Mouse (Mus musculus) neutrophil, adult 5-6 weeks (primary cell): ENCODE measurements at regions not wholly inside any gene's neighbourhood (a gene's known extent, or its start where the extent isn't known, plus 50 kb on each side); places are given as distances from the start of the nearest gene placed in this dataset.

Experiments used
- ATAC-seq: fragments of 151-379, 151-347 bp; 2 replicates; pipeline ENCODE4 v1.8.0; 2017; ENCODE audit warnings: mild to moderate bottlenecking, moderate TSS enrichment; ENCODE audit not compliant: insufficient number of reproducible peaks, poor library complexity, low FRiP score, severe bottlenecking; ENCODE audit errors: extremely low read depth

DNA sequence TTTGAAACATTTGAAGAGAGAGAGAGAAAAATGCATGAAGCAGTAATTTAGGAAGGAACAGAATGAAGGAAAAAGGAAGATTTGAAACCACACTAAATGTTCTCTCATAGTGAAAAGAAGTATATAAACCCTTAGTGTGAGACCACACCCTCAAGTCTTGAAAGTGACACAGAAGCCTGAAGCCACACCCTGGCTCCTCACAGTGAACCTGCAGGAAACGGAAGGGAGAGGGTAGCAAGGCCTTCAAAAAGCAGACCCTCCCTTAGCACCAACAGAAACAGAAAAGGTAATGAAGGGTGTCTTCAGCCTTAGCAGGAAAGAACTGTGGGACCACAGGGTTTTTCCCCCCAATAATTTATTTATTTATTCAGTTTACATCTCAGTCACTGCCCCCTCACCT is 363.7 kb downstream of the Mllt3 start:
- 0 out of 2 replicates have a peak, but pooled peaks have one; percentile 44 for ATAC-seq

DNA sequence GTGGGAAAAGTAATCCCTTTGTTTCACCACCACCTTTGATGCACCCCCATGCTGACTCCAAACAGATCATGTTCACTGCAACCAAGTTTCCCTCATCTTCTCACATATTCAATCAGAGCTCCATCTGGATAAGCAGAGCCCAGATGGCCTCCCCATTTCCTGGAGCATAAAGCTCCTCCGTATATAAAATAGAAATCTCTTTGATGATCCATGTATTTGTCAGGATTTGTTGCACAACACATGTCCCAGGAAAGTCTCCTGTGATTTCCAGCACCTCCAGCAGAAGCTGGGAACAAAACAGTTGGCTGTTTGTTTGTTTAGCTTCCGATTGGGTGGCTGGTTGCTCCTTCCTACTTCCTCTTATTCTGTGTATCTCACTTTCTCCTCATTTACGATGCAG is 364.9 kb downstream of the Mllt3 start:
- ATAC-seq = no peak

DNA sequence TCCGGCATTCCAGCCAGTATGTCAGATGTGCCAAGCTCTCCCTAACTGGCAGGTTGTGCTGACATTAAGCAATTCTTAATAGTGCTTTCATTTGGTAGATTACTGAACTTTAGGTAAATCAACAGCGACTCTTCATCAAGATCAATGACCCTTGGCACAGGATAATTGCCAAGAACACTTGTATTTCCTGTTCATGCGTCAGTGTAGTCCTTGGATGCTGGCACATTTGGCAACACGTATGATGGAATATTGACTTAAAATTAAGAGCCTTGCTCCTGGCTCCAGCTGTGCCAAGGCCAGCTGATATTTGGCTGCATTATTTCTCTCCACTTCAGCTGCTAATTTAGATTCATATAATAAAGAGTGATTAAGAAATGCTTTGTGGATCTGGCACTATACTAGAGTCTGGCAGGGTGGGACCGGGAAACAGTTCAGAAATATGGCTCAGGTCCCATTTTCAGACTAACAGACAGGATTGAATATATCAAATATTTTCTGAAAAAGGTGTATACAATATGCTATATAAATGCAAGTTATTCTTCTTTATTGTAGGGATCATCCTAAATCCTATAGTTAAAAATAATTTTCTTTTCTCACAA is 365.5 kb downstream of the Mllt3 start:
- no peak for ATAC-seq

DNA sequence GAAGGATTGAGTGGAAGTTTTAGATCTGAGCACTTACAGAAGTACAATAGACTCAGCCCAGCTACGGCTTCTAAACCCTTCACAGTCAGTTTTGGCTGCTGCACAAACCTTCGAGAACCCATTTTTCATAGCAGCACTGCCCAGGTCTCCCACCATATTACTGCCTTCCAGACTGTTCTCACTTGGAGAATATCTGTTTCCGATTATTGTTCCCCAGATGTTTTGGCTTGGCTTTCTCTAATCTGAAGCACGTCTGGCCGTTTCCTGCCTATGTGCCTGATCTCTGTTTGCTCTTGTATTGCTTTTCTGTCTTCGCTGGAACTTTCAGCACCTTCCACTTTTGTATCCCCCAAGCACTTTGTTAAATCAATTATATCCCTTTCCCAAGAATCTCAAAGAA is 368.0 kb downstream of the Mllt3 start:
- no peak for ATAC-seq

DNA sequence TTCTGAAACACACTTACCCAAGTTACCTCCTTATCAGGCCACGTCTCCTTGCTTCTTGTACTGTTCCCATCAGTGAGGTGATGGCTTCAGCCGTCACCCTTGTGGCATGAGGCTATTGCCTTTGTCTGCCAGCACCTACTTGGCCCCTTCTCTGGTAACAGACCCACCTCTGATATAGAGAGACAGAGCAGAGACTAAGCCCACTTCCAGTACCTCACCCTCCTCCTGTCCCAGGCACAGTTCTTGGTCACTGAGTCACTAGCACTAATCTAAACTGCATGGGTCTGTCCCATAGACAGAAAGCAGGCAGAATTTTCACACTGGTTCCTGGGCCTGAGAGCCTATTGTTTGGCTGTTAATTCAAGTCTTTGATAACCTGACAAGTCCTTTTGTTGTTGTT is 370.3 kb downstream of the Mllt3 start:
- ATAC-seq = no peak

DNA sequence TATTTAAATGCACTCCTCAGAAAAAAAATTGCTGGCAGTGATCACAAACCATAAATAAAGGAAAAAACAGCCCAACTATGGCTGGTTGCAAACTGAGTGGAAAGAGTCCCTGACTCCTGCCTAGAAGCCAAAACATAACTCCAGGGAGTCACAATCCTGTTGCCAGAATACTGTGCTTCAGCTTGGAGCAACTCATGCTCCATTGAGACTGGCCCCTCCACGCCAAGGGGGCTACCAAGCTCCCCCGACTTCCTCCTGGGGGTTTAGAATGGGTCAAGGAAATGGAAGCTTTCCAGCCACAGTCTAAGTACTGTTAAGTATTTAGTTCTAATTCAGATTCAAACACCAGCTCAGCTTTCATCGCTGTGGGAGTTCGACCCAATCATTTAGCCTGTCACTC is 374.8 kb downstream of the Mllt3 start:
- ATAC-seq = no peak

DNA sequence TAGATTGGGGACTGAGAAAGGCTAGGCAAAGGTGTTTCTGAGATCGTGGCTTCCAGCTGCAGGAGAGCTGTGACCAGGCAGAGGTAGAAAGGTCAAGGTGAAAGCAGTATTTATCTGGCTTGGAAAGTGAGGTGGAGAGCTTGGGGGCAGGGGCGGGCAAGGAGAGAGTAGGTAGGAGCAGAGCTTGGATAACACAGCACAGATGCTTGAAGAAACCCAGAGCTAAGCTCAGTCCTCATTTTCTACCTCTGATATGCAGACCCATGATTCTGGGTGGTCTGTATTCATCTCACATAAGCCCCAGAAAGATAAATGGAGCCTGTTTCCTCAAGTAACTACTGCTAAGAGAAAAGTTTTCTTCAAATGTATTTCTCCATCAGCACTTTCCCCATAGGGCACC is 375.3 kb downstream of the Mllt3 start:
- ATAC-seq = no peak

DNA sequence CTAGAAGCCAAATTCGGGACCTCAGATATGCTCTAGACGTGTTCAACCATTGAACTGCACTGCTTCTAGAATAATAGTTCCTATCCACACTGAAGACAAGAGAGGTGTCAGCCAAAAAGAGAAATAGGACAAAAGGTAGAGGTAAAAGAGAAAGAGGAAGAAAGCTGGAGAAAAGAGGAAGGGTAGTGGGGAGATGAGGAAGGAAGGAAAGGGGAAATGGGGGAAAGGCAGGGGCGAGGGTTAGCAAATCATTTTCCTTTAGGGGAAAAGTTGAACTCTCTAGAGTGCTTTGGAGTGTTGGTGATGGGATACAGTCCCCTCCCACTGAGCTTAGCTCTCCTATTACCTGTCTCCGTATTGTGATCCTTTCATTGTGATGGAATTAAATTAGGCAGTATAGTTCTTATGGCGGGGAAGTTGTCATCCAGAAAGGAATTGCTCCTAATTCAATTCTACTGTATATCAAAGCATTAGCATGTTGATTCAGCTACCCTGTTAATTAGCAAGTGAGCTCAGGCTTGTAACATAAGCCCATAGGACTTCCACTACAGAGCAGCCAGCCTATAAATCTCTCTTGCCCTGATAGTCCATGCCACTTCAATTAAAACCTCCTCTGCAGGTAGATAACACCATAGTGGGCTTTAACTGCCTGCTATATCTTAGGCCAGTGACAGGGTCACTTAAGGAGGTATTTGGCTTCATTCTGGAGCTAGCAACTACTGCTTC is 379.6 kb downstream of the Mllt3 start:
- no peak for ATAC-seq

DNA sequence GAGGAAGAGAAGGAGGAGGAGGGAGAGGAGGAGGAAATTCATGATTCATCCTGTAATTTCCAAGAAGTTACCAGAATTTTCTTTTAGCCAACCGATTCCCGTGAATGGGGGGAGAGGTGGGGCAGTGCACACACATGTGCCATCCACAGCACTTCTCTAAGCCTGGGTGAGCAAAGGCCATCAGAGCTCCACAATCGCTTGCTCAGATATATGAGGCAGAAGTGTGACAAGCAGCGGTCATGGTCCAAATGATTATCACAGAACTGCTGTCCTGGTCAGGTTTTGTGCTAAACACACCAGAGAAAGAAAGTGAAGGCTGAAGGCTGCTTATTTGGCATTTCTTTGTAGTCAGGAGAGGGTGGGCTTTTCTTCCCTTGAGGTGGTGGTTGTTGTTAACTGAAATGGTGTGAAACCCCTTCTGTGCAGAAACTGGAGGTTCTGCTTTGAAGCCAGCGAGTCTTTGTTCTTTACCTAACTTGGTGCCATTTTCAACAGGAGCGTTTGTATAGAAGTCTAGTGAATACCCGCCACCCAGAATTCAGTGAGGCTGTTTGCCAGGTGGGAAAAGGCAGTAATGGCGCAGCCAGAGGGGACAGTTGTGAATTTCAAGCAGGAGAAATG is 380.7 kb downstream of the Mllt3 start:
- no peak for ATAC-seq

DNA sequence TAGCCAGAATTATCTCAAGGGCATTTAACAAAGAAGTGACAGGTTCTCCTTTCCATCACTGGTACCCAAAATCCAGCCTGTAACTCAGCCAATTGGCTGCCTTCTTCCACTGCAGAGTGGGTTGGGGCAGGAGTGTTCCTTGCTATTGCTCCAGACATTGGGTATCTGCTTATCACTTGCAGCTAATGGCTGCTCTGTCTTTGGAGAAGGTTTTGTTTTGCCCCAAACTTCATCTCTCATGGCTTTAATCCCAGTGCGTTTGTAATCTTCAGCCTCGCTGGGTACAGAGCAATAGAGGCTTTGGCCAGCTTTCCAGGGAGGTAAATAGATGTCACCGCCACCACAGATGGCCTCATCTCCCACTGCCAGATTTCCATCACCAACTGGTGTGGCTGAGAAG is 381.9 kb downstream of the Mllt3 start:
- no peak for ATAC-seq

DNA sequence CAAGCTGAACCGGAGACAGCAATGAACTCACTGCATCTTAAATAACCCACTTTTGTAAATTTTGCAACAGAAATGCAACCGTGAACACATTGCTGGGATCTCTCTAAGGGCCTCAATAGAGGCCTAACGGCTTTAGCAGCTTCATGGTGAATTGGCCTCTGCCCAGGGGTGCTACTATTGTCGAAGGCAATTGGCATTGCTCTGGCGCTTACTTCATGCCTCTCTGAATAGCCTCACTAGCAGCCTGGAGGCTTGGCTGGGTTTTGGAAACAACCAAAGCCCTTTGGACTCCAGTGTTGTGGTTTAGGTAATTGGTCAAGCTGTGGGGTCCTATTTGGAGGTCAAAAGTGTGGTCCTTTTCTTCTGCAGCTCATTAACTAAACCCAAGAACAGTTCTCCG is 382.3 kb downstream of the Mllt3 start:
- no peak for ATAC-seq

DNA sequence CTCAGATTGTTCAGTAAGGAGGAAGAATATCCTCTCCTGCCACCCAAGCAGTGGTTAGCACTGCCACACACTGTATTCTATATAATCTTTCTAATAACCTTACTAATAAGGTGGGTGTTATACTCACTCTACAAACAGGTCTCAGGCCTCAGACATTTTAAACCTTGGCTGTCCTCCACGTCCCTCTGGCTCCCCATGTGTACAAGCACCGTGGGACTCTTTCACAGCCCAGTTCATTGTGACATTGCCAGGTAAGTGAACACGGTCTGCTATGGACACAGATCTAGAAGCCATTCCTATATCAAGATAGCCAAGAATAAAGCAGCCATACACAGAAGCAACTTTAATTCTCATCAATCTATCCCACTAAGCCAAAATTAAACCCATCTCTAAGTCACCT is 382.8 kb downstream of the Mllt3 start:
- no peak for ATAC-seq

DNA sequence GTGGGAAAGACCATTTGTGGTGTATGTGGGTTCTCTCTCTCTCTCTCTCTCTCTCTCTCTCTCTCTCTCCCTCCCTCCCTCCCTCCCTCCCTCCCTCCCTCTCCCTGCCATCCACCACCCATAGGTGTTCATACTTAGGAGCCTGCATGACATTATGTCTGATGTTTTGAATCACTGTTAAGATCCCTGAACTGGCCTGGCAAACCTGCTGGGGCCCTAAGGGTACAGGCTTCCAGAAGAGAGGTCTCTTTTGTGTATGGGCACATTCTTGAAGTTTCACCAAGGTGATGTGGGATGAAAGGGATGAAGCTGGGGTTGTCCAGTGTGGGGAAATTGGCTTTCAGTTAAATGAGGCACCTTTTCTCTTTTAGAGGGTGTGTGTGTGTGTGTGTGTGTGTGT is 384.2 kb downstream of the Mllt3 start:
- ATAC-seq = no peak

DNA sequence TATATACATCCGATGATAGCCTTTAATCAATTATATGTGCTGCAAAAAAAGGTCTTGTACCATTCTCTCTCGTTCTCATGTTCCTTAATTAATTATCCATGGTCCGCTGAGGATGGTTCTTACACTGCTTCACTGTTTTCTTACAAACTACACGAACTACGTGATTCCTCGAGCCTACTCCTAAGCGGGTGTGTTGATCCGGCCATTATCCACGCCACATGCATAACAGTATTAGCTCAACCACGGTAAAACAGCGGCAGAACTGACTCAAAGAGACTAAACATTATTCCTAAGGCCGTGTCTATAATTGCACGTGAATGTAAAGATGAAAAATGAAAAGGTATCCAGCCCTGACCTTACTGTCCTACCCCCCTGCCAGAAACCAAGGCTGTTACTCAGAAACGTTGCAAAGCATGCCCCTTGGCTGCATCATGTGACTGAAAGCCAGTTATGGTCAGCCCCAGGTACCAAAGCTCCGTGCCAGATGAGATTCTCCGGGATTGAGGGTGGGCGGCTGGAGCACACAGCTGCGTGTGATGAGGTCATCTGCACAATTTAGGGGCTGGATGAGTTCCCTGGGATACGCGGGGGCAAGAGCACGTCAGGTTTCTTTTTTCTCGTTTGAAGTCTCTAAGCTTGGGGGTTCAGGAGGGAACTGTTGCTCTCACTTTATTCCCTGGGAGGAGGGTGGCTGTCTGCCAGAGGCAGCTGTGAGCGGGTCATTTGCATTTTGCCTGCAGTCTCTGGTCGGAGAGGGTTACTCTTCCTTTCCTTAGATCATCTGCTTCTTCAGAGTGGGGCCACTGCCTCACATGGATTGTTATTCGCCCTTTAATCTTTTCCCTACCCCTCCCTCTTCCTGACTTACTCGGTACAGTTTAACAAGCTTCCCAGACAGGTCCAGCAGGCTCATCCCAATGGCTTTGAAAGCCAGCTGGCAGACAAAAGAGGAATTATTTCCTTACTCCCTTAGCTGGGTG is 384.9 kb downstream of the Mllt3 start:
- ATAC-seq = no peak

DNA sequence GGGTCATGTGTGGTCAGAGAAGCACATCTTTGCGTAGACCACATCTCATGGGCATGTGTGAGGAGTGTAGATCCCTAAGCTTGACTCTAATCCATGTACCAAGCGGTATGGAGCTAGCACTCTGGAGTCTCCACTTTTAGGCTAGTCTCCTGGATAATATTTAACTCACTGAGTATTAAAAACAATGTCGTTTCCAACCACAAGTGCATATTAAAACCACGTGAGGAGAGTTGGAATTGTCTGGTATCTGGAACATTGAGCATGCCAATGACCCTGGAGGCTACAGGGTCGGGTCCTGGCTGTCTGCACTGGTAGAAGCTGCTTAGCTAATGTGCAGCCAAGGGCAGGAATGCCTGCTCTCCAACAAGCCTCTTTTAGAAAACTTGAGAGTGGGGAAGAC is 391.2 kb downstream of the Mllt3 start:
- ATAC-seq = no peak

DNA sequence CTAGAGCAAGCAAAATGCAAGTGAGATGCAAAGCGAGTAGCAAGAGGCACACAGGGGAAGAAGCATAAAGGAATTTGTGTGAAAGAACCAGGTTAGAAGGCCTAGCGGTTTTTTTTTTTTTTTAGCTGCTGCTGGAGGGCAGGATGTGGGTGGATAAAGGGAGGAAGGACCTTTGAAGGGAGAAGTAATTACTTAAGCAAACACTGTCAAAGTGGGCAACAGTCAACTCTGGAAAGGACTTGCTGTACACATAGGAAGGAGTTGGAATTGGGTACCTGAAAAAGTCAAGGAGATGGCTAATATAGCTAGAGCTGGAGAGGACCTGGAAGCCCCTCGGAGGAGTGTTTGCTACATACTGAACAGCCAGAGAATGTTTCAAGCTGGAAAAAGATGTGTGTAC is 391.6 kb downstream of the Mllt3 start:
- no peak for ATAC-seq

DNA sequence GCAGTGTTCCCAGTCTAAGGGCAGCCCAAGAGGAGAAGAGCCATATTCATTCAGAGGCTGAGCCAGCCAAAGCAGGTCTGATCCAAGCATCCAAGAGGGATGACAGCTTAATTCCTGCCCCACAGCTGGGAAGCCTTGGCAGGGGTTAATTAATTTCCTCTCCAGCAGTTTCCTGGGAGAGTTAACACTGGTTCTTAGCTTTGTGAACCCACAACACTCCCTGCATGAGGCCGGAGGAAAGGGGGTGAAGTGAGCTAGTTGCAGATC is 394.9 kb downstream of the Mllt3 start:
- no peak for ATAC-seq

DNA sequence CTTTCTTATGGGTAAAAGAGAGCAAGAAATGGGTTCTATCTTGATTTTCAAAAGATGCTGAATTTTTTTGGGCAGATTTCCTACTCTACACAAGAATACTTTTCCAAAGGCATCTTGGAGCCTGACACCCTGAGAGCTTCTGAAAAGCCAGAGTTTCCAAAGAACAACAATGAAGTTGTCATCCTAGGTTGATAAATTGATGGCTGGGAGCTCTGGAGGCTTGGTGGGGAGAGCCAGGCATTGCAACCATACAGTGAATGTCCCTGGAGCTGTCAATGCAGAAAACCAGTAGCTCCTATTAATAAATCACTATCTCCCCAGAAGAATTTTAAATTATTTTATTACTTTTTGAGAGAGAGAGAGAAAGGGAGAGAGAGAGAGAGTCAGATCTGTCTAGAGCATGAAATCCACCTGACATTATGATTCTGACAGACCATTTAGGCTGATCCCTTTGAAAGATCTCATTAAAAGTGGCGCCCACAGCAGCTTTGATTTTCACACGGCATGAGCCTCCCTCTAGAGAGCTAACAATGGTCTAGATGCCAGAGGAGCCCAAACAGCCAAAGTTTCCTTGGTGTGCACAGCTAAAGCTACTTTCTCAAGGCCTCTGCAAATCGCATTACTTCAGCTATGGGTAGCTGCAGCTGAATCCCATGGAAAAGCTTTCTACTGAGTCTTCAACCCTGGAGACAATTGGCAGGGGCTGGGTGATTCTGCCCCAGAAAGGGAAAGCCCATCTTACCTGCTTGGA is 395.4 kb downstream of the Mllt3 start:
- no peak for ATAC-seq

DNA sequence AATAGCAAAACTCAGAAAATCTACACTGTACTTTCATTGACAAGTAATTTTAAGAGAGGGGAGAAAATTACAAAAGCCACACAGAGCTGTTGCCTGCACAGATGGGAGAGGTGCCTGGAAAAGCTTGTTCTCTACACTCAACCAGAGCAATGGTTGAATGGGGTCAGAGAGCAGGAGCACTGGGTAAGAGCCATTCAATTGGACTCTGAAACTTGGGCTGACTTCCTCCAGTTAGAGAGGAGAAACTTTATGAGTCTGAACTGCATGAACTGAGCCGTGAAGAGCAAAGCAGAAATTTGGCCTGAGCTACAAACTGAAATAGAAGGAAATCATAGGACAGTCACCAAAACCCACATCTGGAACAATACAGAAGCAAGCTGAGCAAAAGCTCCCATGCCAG is 380.8 kb upstream of the Slc24a2 start:
- ATAC-seq = no peak
